Mouse (Mus musculus): Measurements from ENCODE around the gene Cnot6.

DNA sequence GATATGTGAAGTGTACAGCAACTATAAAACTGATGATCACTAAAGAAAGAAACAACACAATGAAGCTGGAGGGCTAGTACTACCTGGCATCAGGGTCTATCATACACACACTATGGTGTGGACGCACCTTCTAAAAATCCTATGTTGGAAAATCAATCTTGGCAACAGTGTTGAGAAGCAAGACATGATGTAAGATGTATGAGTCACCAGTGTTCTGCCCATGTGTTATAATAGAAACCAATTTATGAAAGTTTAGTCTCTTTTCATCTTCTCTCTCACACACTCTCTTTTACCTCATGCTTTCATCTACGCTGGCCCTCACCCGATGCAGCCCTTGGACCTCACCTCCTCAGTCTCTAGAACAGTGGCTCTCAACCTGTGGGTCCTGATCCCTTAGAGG is 17.5 kb downstream of the Cnot6 start:
- no peak for TF ChIP-seq POLR2A (IDR thresholded peaks at IDR 0.05; ENCODE audit: borderline replicate concordance, extremely low read depth, insufficient read depth, insufficient read length, poor library complexity, severe bottlenecking)
- TF ChIP-seq CTCF (IDR thresholded peaks at IDR 0.05; ENCODE audit: borderline replicate concordance, extremely low read depth, insufficient read depth, insufficient read length) = no peak
